Mouse (Mus musculus) left cerebral cortex, adult 2 months (tissue): ENCODE results near the gene Haao. TPM values are rescaled to one million over a fixed set of nuclear protein-coding genes. Genes with fewer than 3 reads are reported as not detected.

Experiments used
- DNase-seq, 2 experiments: peaks; one replicate each; pipeline ENCODE4 v3.0.0; 2021 to 2022; ENCODE audit warnings: low spot score in 2 of 2, mixed read lengths in 1 of 2; ENCODE audit errors: extremely low spot score in 1 of 2
- H3K27ac ChIP-seq: fragments of 200-600 bp; 2 replicates; pipeline ENCODE4 v1.8.1; 2022
- H3K4me3 ChIP-seq: fragments of 200-600 bp; 2 replicates; pipeline ENCODE4 v1.8.1; 2022
- CTCF ChIP-seq: fragments of 200-600 bp; IDR thresholded peaks from 2 replicates; pipeline ENCODE4 v1.8.1; 2022; ENCODE audit warnings: antibody characterized with exemption, mild to moderate bottlenecking, moderate library complexity
- intact Hi-C: fragments of 180-260 bp; cut with DNase I; formaldehyde crosslinking; loops from one replicate; pipeline ENCODE4 v1.15.1; 2025
- total RNA-seq, 2 experiments: library from RNA; stranded (reverse); gene quantifications; 2 replicates each; pipeline ENCODE4 v1.2.3; 2021

The Haao gene
- total RNA-seq, 2 experiments from 2014 or later, result not detected

DNA sequence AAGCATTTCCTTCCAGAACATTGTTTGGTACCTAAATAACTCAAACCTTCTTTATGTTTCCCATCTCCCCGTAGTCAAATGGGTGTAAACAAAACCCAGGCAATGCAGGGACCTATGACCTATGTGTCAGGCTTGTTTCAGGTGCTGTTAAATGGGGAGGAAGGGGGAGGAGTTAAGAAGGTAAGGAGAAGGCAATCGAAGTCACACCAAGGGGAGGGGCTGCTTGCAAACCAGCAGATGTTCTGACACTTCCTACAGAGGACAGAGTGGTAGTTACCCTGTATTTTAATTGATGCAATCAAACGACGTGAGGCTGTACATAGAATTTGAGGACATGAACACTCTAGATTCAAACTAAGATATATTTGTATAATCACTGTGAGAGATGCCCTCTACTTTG lies 719 bp upstream of the Haao start:
- DNase-seq, result no peak
- Histone ChIP-seq H3K4me3 (no peak overlapping the region), H3K27ac (no peak overlapping the region)
- intact Hi-C loops, result no loop called here
- no peak for TF ChIP-seq CTCF

- DNase-seq, result no peak
- Histone ChIP-seq H3K4me3 (no peak overlapping the region), H3K27ac (no peak overlapping the region)
- TF ChIP-seq CTCF, result no peak
- intact Hi-C loops, result no loop called here
Measured at GRCm38 (mm10) chr17:83847100-83847499, 663 bp downstream of the Haao start.

DNA sequence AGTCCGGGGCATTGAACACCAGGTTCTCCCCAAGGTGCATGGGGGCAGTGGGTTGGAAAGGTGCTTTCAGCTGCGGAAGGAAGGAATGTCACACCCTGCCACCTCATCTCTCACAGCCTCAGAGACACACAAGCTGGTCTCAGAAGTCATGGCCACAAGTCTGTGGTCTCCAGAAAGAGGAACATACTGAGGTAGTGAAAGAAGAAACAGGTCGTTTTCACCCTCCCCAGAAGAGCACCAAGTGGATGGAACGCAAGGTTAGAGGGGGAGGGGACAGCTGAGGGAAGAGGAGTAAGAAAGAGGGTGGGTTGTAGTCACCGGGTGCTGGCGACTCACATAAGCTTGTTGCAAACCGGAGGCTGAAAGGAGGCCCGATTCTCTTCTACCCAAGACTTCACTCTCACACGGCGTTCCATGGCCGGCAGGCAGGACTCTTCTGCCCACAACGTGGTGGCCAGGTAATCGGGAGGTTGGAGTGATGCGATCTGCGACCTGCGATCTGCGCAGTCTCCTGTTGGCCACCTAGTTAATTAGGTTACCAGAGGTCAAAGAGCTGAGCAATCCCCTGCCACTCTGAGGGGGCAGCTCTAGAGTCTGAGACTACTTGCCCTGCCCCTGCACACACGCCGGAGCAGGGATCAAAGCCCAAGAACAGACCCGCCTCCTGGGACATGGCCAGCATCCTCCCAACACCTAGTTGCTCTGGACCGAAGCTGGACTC lies 1.3 kb downstream of the Haao start:
- intact Hi-C loops, result no loop called here

GRCm38 (mm10) chr17:83845538-83845937 lies 2.2 kb downstream of the Haao start:
- intact Hi-C loops, result no loop called here
- no peak for DNase-seq
- Histone ChIP-seq H3K4me3 (no peak overlapping the region), H3K27ac (no peak overlapping the region)
- no peak for TF ChIP-seq CTCF

More for the DNA sequence above, 1.3 kb downstream of the Haao start:
- no peak overlapping the region for H3K4me3 ChIP-seq
- DNase-seq, result no peak
- no peak overlapping the region for H3K27ac ChIP-seq
- TF ChIP-seq CTCF, result no peak

DNA sequence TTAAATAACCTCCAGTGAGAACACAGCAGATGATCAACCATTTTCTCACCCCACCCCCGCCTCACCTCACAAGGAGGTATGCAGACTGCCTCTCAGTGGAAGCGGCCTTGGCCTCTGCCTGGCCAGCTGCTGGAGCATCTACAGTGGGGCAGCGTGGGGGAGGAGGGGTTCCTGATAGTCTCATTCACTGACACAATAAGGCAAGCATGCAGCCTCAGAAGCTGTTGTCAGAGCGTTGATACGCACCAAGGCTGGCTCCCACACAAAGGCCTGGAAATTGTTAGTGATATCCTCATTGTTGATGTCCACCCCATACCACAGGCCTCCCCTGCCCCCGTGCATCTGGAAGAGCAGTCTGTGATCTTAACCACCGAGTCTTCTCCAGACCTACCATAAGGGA lies 4.0 kb downstream of the Haao start:
- no peak overlapping the region for H3K4me3 ChIP-seq
- no peak overlapping the region for H3K27ac ChIP-seq
- TF ChIP-seq CTCF, result no peak
- DNase-seq, result no peak
- intact Hi-C loops, result no loop called here

GRCm38 (mm10) chr17:83841011-83841410 lies 6.8 kb downstream of the Haao start:
- no peak overlapping the region for H3K27ac ChIP-seq
- no peak for DNase-seq
- H3K4me3 ChIP-seq, result no peak overlapping the region
- no peak for TF ChIP-seq CTCF
- intact Hi-C loops, result no loop called here

GRCm38 (mm10) chr17:83839132-83839531 lies 8.6 kb downstream of the Haao start:
- intact Hi-C loops, result no loop called here
- no peak for DNase-seq
- H3K27ac ChIP-seq, result no peak overlapping the region
- no peak overlapping the region for H3K4me3 ChIP-seq
- TF ChIP-seq CTCF, result peak; percentile 43

DNA sequence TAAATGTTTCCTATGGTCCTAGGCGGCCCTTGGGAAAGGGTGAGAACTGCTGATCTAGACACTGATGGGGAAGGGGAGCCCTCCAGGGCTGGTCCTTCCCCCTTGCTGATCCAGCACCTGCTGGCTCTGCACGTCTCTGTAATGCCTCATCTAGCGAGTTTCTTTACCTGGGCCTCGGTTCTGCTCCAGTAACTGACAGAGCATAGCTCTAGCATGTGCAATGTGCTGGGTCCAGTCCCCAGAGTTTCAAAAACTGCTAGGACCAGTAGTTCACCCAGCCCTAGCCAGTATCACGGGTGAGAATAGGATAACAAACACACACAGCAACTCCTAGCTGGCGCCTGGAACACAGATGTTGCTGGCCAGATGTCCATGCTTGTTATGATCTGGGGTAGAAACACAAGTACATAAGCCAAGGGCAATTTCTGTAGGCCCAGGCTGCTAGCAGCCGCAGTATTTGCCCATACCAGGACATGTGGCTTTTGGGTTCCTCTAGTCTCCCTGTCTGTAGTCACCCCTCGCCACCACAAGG lies 10.0 kb downstream of the Haao start:
- no peak overlapping the region for H3K27ac ChIP-seq
- H3K4me3 ChIP-seq, result no peak overlapping the region
- intact Hi-C loops, result no loop called here
- DNase-seq, result no peak
- TF ChIP-seq CTCF, result no peak

DNA sequence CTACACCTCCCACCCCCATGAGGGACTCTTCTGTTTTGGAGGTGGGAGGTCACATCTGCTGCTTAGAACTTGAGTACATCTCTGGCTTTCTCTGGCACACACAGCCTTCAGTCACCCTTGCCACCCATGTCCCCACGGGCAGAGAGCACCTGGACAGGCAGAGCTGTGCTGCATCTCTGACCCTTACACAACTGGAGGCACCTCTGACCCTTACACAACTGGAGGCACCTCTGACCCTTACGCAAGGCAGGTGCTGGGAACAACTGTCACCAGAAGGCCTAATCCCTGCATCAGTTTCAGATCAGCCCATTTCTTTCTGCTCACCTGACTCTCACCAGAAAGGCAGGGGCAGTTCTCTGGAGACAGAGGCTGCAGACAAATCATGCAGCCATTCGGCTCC lies 11.7 kb downstream of the Haao start:
- no peak for DNase-seq
- Histone ChIP-seq H3K4me3 (no peak overlapping the region), H3K27ac (no peak overlapping the region)
- intact Hi-C loops, result no loop called here
- no peak for TF ChIP-seq CTCF

DNA sequence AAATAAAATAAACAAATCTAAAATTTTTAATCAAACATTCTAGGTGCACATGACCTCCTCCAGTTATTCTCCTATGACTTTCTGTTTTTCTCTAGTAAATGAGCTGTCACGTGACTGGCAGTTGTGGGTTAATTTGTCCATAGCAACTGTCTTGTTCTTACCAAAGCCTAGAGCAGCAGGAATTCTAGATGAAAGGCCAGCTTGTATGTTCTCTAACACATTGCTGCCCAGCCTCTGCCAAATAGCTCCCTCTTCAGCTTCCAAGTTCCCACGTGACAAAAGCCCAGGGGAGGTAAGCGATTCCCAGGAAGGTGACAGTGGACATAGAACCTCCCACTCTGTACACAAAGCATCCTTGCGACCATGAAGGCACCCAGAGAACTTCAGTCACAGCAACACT lies 13.6 kb downstream of the Haao start:
- no peak for DNase-seq
- no peak overlapping the region for H3K4me3 ChIP-seq
- no peak for TF ChIP-seq CTCF
- intact Hi-C loops, result no loop called here
- H3K27ac ChIP-seq, result no peak overlapping the region

GRCm38 (mm10) chr17:83830616-83831292 lies 17.0 kb downstream of the Haao start:
- DNase-seq, result no peak
- TF ChIP-seq CTCF, result no peak
- Histone ChIP-seq H3K27ac (no peak overlapping the region), H3K4me3 (no peak overlapping the region)
- intact Hi-C loops, result no loop called here

DNA sequence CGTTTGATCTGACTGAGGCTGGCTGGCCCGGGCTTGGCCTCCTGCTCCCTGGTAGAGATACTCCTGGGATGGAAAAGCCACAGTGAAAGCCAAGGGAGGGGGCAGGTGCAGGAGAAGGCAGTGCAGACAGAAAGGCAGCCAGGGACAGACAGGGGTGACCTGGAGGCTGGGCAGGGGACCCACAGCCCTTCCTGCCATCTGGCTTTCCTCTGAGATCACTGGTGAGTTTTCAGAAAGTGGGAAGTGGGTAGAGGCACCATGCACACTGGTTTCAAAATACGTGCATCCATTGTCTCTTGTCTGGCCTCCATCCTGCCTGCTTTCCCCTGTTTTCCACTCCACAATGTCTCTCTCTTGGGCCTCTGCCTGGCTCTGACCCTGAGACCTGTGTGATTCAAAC lies 18.4 kb downstream of the Haao start:
- intact Hi-C loops, result no loop called here
- no peak for TF ChIP-seq CTCF
- no peak overlapping the region for H3K27ac ChIP-seq
- no peak overlapping the region for H3K4me3 ChIP-seq
- DNase-seq, result no peak

DNA sequence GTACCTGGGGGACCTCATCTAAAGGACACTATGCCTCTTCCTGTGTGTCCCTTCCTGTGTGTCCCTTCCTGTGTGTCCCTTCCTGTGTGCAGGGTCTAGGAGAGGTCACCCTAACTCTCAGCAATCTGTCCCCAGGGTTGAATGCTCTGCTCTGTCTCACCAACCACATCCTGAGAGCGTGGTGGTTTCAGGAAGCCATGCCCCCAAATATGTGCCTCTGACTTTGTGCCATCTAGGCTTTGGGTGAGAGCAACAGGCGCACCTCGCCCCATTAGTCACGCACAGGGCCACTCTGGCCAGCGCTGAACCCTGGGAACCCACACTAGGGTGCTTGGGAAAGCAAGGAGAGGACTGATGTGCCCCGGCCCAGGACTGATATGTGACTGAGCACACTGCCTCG lies 23.9 kb downstream of the Haao start:
- DNase-seq, result no peak
- Histone ChIP-seq H3K4me3 (no peak overlapping the region), H3K27ac (no peak overlapping the region)
- TF ChIP-seq CTCF, result no peak
- intact Hi-C loops, result no loop called here
